Mouse (Mus musculus) lung, postnatal 0 days (tissue): ENCODE results near the gene Nck2.

ENCODE experiments used
- CTCF ChIP-seq: IDR thresholded peaks from 2 replicates; pipeline ENCODE4 v1.5.1; 2016; ENCODE audit warnings: antibody characterized with exemption, mild to moderate bottlenecking
- EP300 ChIP-seq: IDR thresholded peaks from 2 replicates; pipeline ENCODE4 v1.6.1; 2016; ENCODE audit warnings: antibody characterized with exemption, mild to moderate bottlenecking, control low read depth

- TF ChIP-seq CTCF: no peak
- TF ChIP-seq EP300: no peak
These were observed 21.7 kb downstream of the Nck2 start for GRCm38 (mm10) chr1:43465957-43466624.
